Mouse (Mus musculus): Measurements from ENCODE around the gene Dop1b. TPM values are rescaled to one million over a fixed set of nuclear protein-coding genes. Genes with fewer than 3 reads are reported as not detected.
"Not testable (repeated sequence)": the region's sequence is repeated elsewhere in the genome, so short reads cannot be mapped to it uniquely, and the experiment has no call there.

The Dop1b gene
- 5.6 and 6.3 TPM in 2 replicates for polyA plus RNA-seq (2014; fragmentation: Nextera tagmentation; extraction: Ambion mirVana)

DNA sequence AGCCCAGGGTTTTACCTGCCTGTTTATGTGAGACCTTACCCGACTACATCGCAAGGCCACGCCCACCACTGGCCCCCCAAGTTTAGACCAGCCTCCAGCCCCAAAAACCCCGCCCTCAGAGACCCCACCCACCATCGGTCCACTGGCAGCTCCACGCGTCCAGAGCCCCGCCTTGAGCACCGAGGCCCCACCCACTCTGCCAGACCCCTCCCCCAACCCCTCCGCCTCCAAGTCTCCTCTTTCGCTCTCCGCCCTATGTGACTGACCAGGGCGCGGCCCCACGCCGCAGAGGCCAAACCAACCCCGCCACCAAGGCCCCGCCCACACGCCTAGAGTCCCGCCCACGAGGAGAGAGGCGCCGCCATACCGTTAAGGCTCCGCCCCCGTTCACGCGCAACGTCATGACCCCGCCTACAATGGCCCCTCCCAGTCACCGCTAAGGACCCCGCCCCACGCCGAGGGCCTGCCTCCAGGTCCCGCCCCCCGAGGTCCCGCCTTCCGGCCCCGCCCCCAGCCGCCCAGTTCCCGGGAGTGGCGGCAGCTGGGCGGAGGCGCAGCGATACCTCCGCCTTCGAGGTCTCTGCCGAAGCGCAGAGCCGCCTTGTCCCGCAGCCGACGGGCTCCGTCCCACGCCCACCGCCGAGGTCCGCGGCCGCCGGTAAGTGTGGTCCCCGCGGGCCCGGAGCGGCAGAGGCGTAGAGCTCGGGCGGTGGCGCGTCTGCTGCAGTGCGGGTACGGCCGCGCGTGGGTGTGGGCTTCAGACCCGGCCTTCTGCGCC is at the start of gene Dop1b:
Dop1b (plus strand) TSS at position 494 of the 778 bp plus-strand sequence.
- Histone ChIP-seq H3K4me3 (ENCODE audit: low read depth, low read length) (peak within 1 kb of the TSS; percentile 73), H3K9me3 (replicated peaks; ENCODE audit: control insufficient read depth, low read length) (no peaks in the 10 kb centered on the region), H3K27ac (ENCODE audit: low read depth, low read length) (peak within 1 kb of the TSS; percentile 46), H3K4me1 (ENCODE audit: control insufficient read depth, insufficient read depth, low read length) (peaks cover 6% of the 10 kb centered on the region), H3K27me3 (ENCODE audit: control insufficient read depth, insufficient read depth, low read length) (peaks cover 12% of the 10 kb centered on the region), H3K36me3 (ENCODE audit: control insufficient read depth, insufficient read depth, low read length) (no peaks in the 10 kb centered on the region; the same call in 1 of the 2 replicates), H3K9ac (ENCODE audit: low read depth, low read length) (peak within 1 kb of the TSS; percentile 78), H3K4me2 (peak within 1 kb of the TSS; percentile 100)
- ATAC-seq (replicated peaks; ENCODE audit: insufficient number of reproducible peaks, low FRiP score, low TSS enrichment) = peak; percentile 96
- under 1% methylated on average over 72 of the region's 77 CpGs for WGBS (ENCODE audit: insufficient replicate concordance)

GRCm38 (mm10) chr16:93667976-93668375 is 43.7 kb upstream of the Dop1b start:
- H3K4me1 ChIP-seq (ENCODE audit: control insufficient read depth, insufficient read depth, low read length) = no peaks in the 10 kb centered on the region
- no peak for ATAC-seq (replicated peaks; ENCODE audit: insufficient number of reproducible peaks, low FRiP score, low TSS enrichment)
- no peak overlapping the region for H3K4me2 ChIP-seq
- H3K9me3 ChIP-seq (replicated peaks; ENCODE audit: control insufficient read depth, low read length) = peaks cover 4% of the 10 kb centered on the region
- H3K4me3 ChIP-seq (ENCODE audit: low read depth, low read length) = no peak overlapping the region
- no peak overlapping the region for H3K9ac ChIP-seq (ENCODE audit: low read depth, low read length)
- no peaks in the 10 kb centered on the region for H3K27me3 ChIP-seq (ENCODE audit: control insufficient read depth, insufficient read depth, low read length)
- no peak overlapping the region for H3K27ac ChIP-seq (ENCODE audit: low read depth, low read length)
- no peaks in the 10 kb centered on the region for H3K36me3 ChIP-seq (ENCODE audit: control insufficient read depth, insufficient read depth, low read length)

DNA sequence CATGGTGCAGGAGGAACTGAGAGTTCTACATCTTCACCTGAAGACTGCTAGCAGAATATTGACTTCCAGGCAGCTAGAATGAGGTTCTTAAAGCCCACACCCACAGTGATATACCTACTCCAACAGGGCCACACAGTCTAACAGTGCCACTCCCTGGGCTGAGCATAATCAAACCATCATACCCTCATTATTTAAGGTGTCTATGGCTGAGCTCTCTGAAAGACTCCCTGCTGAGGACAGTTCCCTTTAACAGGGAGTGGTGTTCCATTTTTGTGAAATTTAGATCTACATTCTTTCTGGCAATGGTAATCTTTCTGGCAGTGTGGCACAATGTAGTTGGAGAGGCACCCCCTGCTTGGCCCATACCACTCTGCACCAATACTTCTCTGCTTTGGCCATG is 42.2 kb upstream of the Dop1b start:
- Histone ChIP-seq H3K4me1 (ENCODE audit: control insufficient read depth, insufficient read depth, low read length) (no peaks in the 10 kb centered on the region), H3K4me2 (no peak overlapping the region), H3K9ac (ENCODE audit: low read depth, low read length) (no peak overlapping the region), H3K9me3 (replicated peaks; ENCODE audit: control insufficient read depth, low read length) (peaks cover 4% of the 10 kb centered on the region), H3K36me3 (ENCODE audit: control insufficient read depth, insufficient read depth, low read length) (no peaks in the 10 kb centered on the region), H3K4me3 (ENCODE audit: low read depth, low read length) (no peak overlapping the region), H3K27me3 (ENCODE audit: control insufficient read depth, insufficient read depth, low read length) (no peaks in the 10 kb centered on the region), H3K27ac (ENCODE audit: low read depth, low read length) (no peak overlapping the region)
- ATAC-seq (replicated peaks; ENCODE audit: insufficient number of reproducible peaks, low FRiP score, low TSS enrichment) = no peak

DNA sequence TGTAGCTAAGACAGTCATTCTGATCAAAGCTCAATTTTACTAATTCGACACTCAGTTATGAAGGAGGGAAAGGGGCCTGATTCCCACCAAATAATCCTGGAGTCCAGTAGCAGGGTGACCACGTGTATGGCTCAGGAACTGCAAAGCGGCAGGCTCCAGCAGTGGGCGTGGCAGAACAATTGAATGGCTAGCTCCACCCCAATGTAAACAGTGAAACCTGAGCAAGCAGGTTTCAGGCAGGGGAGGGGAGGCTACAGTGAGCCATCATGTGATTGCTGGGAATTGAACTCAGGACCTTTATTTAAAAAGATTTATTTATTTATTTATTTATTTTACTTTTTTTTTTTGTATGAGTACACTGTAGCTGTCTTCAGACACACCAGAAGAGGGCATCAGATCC is 41.2 kb upstream of the Dop1b start:
- not testable (repeated sequence) for H3K9ac ChIP-seq (ENCODE audit: low read depth, low read length); H3K36me3 ChIP-seq (ENCODE audit: control insufficient read depth, insufficient read depth, low read length); H3K4me2 ChIP-seq; ATAC-seq (replicated peaks; ENCODE audit: insufficient number of reproducible peaks, low FRiP score, low TSS enrichment); H3K4me3 ChIP-seq (ENCODE audit: low read depth, low read length); H3K9me3 ChIP-seq (replicated peaks; ENCODE audit: control insufficient read depth, low read length); H3K4me1 ChIP-seq (ENCODE audit: control insufficient read depth, insufficient read depth, low read length); H3K27me3 ChIP-seq (ENCODE audit: control insufficient read depth, insufficient read depth, low read length); H3K27ac ChIP-seq (ENCODE audit: low read depth, low read length)
- WGBS (ENCODE audit: insufficient replicate concordance) = 31% methylated on average over 4 of the region's 4 CpGs

DNA sequence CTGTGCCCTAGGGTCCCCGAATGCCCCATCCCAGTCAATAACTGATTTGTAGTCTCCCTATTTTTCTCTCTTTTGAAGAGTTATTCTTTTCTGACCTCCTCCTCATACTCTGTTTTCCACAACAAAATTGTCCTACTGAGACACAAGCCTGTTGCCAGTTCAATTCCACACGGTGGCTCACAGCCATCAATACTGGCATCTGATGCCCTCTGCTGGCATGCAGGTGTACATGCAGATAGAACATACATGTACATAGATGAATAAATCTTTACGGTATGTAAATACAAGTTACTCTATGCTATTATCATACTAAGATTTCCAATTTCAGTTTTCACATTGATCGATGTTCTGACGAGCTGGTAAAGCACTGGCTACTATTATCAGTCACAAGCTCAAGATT is 40.6 kb upstream of the Dop1b start:
- no peak overlapping the region for H3K4me3 ChIP-seq (ENCODE audit: low read depth, low read length)
- WGBS (ENCODE audit: insufficient replicate concordance) = 85% methylated on average over 5 of the region's 5 CpGs
- H3K27ac ChIP-seq (ENCODE audit: low read depth, low read length) = no peak overlapping the region
- no peak overlapping the region for H3K4me2 ChIP-seq
- H3K36me3 ChIP-seq (ENCODE audit: control insufficient read depth, insufficient read depth, low read length) = no peaks in the 10 kb centered on the region
- no peaks in the 10 kb centered on the region for H3K27me3 ChIP-seq (ENCODE audit: control insufficient read depth, insufficient read depth, low read length)
- no peak overlapping the region for H3K9ac ChIP-seq (ENCODE audit: low read depth, low read length)
- peaks cover 4% of the 10 kb centered on the region for H3K9me3 ChIP-seq (replicated peaks; ENCODE audit: control insufficient read depth, low read length)
- ATAC-seq (replicated peaks; ENCODE audit: insufficient number of reproducible peaks, low FRiP score, low TSS enrichment) = no peak
- H3K4me1 ChIP-seq (ENCODE audit: control insufficient read depth, insufficient read depth, low read length) = no peaks in the 10 kb centered on the region

GRCm38 (mm10) chr16:93676376-93676775 is 35.3 kb upstream of the Dop1b start:
- ATAC-seq (replicated peaks; ENCODE audit: insufficient number of reproducible peaks, low FRiP score, low TSS enrichment) = no peak
- Histone ChIP-seq H3K36me3 (ENCODE audit: control insufficient read depth, insufficient read depth, low read length) (no peaks in the 10 kb centered on the region), H3K4me1 (ENCODE audit: control insufficient read depth, insufficient read depth, low read length) (no peaks in the 10 kb centered on the region), H3K27ac (ENCODE audit: low read depth, low read length) (no peak overlapping the region), H3K4me3 (ENCODE audit: low read depth, low read length) (no peak overlapping the region), H3K27me3 (ENCODE audit: control insufficient read depth, insufficient read depth, low read length) (peaks cover 5% of the 10 kb centered on the region), H3K9me3 (replicated peaks; ENCODE audit: control insufficient read depth, low read length) (no peaks in the 10 kb centered on the region), H3K4me2 (no peak overlapping the region), H3K9ac (ENCODE audit: low read depth, low read length) (no peak overlapping the region)
- 74% methylated on average over 5 of the region's 5 CpGs for WGBS (ENCODE audit: insufficient replicate concordance)

DNA sequence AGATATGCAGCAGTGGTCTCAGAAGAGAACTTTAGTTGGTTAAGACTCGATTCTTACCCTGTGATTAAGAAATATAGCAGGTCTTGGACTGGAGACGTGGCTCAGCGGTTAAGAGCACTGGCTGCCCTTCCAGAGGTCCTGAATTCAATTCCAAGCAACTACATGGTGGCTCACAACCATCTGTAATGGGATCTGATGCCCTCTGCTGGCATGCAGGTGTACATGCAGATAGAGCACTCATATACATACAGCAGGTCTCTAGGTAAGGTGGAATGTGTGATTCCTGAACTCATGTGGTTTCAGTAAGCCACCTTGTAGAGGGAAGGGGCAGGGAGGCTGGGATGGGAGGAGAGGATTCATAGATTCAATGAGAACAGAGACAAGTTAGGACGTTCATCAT is 33.5 kb upstream of the Dop1b start:
- H3K4me2 ChIP-seq = no peak overlapping the region
- no peak overlapping the region for H3K4me3 ChIP-seq (ENCODE audit: low read depth, low read length)
- H3K27me3 ChIP-seq (ENCODE audit: control insufficient read depth, insufficient read depth, low read length) = peaks cover 24% of the 10 kb centered on the region
- no peaks in the 10 kb centered on the region for H3K36me3 ChIP-seq (ENCODE audit: control insufficient read depth, insufficient read depth, low read length)
- ATAC-seq (replicated peaks; ENCODE audit: insufficient number of reproducible peaks, low FRiP score, low TSS enrichment) = no peak
- 70% methylated on average over 4 of the region's 4 CpGs for WGBS (ENCODE audit: insufficient replicate concordance)
- H3K27ac ChIP-seq (ENCODE audit: low read depth, low read length) = no peak overlapping the region
- no peak overlapping the region for H3K9ac ChIP-seq (ENCODE audit: low read depth, low read length)
- H3K9me3 ChIP-seq (replicated peaks; ENCODE audit: control insufficient read depth, low read length) = no peaks in the 10 kb centered on the region
- peaks cover 4% of the 10 kb centered on the region; the same call in 1 of the 2 replicates for H3K4me1 ChIP-seq (ENCODE audit: control insufficient read depth, insufficient read depth, low read length)

GRCm38 (mm10) chr16:93679165-93679564 is 32.5 kb upstream of the Dop1b start:
- 67% methylated on average over 9 of the region's 9 CpGs for WGBS (ENCODE audit: insufficient replicate concordance)
- Histone ChIP-seq H3K4me3 (ENCODE audit: low read depth, low read length) (no peak overlapping the region), H3K36me3 (ENCODE audit: control insufficient read depth, insufficient read depth, low read length) (no peaks in the 10 kb centered on the region), H3K4me1 (ENCODE audit: control insufficient read depth, insufficient read depth, low read length) (peaks cover 8% of the 10 kb centered on the region), H3K27ac (ENCODE audit: low read depth, low read length) (no peak overlapping the region), H3K9ac (ENCODE audit: low read depth, low read length) (no peak overlapping the region), H3K9me3 (replicated peaks; ENCODE audit: control insufficient read depth, low read length) (no peaks in the 10 kb centered on the region), H3K27me3 (ENCODE audit: control insufficient read depth, insufficient read depth, low read length) (peaks cover 33% of the 10 kb centered on the region), H3K4me2 (no peak overlapping the region)
- no peak for ATAC-seq (replicated peaks; ENCODE audit: insufficient number of reproducible peaks, low FRiP score, low TSS enrichment)

GRCm38 (mm10) chr16:93682156-93682688 is 29.5 kb upstream of the Dop1b start:
- peaks cover 8% of the 10 kb centered on the region for H3K4me1 ChIP-seq (ENCODE audit: control insufficient read depth, insufficient read depth, low read length)
- peak overlapping the region; percentile 51 for H3K4me3 ChIP-seq (ENCODE audit: low read depth, low read length)
- no peak overlapping the region for H3K9ac ChIP-seq (ENCODE audit: low read depth, low read length)
- no peak for ATAC-seq (replicated peaks; ENCODE audit: insufficient number of reproducible peaks, low FRiP score, low TSS enrichment)
- peak overlapping the region; percentile 85 for H3K4me2 ChIP-seq
- WGBS (ENCODE audit: insufficient replicate concordance) = 18% methylated on average over 13 of the region's 13 CpGs
- no peak overlapping the region for H3K27ac ChIP-seq (ENCODE audit: low read depth, low read length)
- H3K36me3 ChIP-seq (ENCODE audit: control insufficient read depth, insufficient read depth, low read length) = no peaks in the 10 kb centered on the region
- H3K27me3 ChIP-seq (ENCODE audit: control insufficient read depth, insufficient read depth, low read length) = peaks cover 51% of the 10 kb centered on the region
- no peaks in the 10 kb centered on the region for H3K9me3 ChIP-seq (replicated peaks; ENCODE audit: control insufficient read depth, low read length)
